ENCODE assay signal across 8 mouse cellular contexts in genomic region chr11:103361396-103362053, GRCm38 (mm10). TPM values are rescaled to one million over a fixed set of nuclear protein-coding genes. Genes with fewer than 3 reads are reported as not detected.
DNase-seq lines count a peak whose midpoint lies in the region; ATAC-seq and TF ChIP-seq lines count a peak whose summit lies in the region.

No protein-coding gene starts in this region.

- H3K27me3 ChIP-seq in heart, embryonic 16.5 days (ENCODE audit: control insufficient read depth, insufficient read depth, low read length): peaks cover 25% of the 10 kb centered on the region
- H3K27me3 ChIP-seq in limb, embryonic 14.5 days (ENCODE audit: control insufficient read depth, insufficient read depth, low read length): peaks cover 72% of the 10 kb centered on the region
- H3K27me3 ChIP-seq in midbrain, embryonic 15.5 days (replicated peaks): peaks cover 74% of the 10 kb centered on the region

- no peaks in the 10 kb centered on the region for H3K9me3 ChIP-seq in heart, embryonic 16.5 days (replicated peaks; ENCODE audit: control insufficient read depth, low read length)
- no peaks in the 10 kb centered on the region for H3K9me3 ChIP-seq in limb, embryonic 14.5 days (ENCODE audit: control insufficient read depth, low read length)
- no peaks in the 10 kb centered on the region for H3K9me3 ChIP-seq in midbrain, embryonic 15.5 days

- H3K4me2 ChIP-seq in heart, embryonic 16.5 days (ENCODE audit: low read depth, low read length): peak overlapping the region; percentile 94
- peak overlapping the region; percentile 82 for H3K4me2 ChIP-seq in limb, embryonic 14.5 days (replicated peaks; ENCODE audit: low read depth, low read length, severe bottlenecking)
- H3K4me2 ChIP-seq in midbrain, embryonic 15.5 days: peak overlapping the region; percentile 65

- TF ChIP-seq POLR2A in limb, embryonic 14.5 days (IDR thresholded peaks at IDR 0.05; ENCODE audit: borderline replicate concordance, extremely low read depth, insufficient read depth, insufficient read length): no peak

- ATAC-seq in heart, embryonic 16.5 days (replicated peaks; ENCODE audit: extremely low read depth, insufficient read depth, low FRiP score): no peak
- no peak for ATAC-seq in limb, embryonic 14.5 days (ENCODE audit: low FRiP score, low read depth)
- no peak for ATAC-seq in midbrain, embryonic 15.5 days (replicated peaks)

- 6% methylated on average over 25 of the region's 25 CpGs for WGBS in heart, embryonic 16.5 days
- WGBS in limb, embryonic 14.5 days: 2% methylated on average over 25 of the region's 25 CpGs
- 5% methylated on average over 25 of the region's 25 CpGs for WGBS in midbrain, embryonic 15.5 days

- H3K36me3 ChIP-seq in heart, embryonic 16.5 days (ENCODE audit: control insufficient read depth, insufficient read depth): no peaks in the 10 kb centered on the region
- peaks cover 4% of the 10 kb centered on the region for H3K36me3 ChIP-seq in limb, embryonic 14.5 days (ENCODE audit: control insufficient read depth, insufficient read depth, low read length)
- H3K36me3 ChIP-seq in midbrain, embryonic 15.5 days (replicated peaks): no peaks in the 10 kb centered on the region

- peaks cover 37% of the 10 kb centered on the region for H3K4me1 ChIP-seq in heart, embryonic 16.5 days (ENCODE audit: control insufficient read depth, insufficient read depth, low read length)
- H3K4me1 ChIP-seq in limb, embryonic 14.5 days (ENCODE audit: control insufficient read depth, insufficient read depth, low read length): peaks cover 12% of the 10 kb centered on the region; the same call in 1 of the 2 replicates
- peaks cover 40% of the 10 kb centered on the region for H3K4me1 ChIP-seq in midbrain, embryonic 15.5 days

- H3K4me3 ChIP-seq in heart, embryonic 16.5 days (ENCODE audit: low read length): peak overlapping the region; percentile 56
- peak overlapping the region; percentile 47 for H3K4me3 ChIP-seq in limb, embryonic 14.5 days (replicated peaks; ENCODE audit: low read length)
- no peak overlapping the region; the same call in 1 of the 2 replicates for H3K4me3 ChIP-seq in midbrain, embryonic 15.5 days

- peak; percentile 47 to 67 for DNase-seq in urinary bladder, postnatal 36 days (ENCODE audit: low spot score in 2 of 2)
- DNase-seq in urinary bladder, postnatal 4 days (ENCODE audit: low spot score in 2 of 2): no peak
- peak; percentile 70 for DNase-seq in limb, embryonic 14.5 days (ENCODE audit: low spot score)
- DNase-seq in right cerebral cortex, postnatal 4 days: no peak
- no peak for DNase-seq in right cerebral cortex, adult 18-20 months
- DNase-seq in frontal cortex, postnatal 10 days (ENCODE audit: low spot score in 2 of 2): no peak

- no peak overlapping the region for H3K9ac ChIP-seq in heart, embryonic 16.5 days (ENCODE audit: low read length)
- H3K9ac ChIP-seq in limb, embryonic 14.5 days (ENCODE audit: low read depth, low read length, severe bottlenecking): no peak overlapping the region
- no peak overlapping the region for H3K9ac ChIP-seq in midbrain, embryonic 15.5 days

- H3K27ac ChIP-seq in heart, embryonic 16.5 days (ENCODE audit: low read length): 0 out of 2 replicates have a peak overlapping the region, but pooled peaks have one; percentile 29
- no peak overlapping the region for H3K27ac ChIP-seq in limb, embryonic 14.5 days (replicated peaks; ENCODE audit: low read depth, low read length)
- no peak overlapping the region for H3K27ac ChIP-seq in midbrain, embryonic 15.5 days

RNA-seq across cellular contexts. Expression of gene Arhgap27, which starts 2.0 kb away (rescaled TPM):
- polyA plus RNA-seq in heart, embryonic 16.5 days (2015; fragmentation: Nextera tagmentation; extraction: Ambion mirVana): 7.5 and 8.5 TPM in 2 replicates
- polyA plus RNA-seq in limb, embryonic 14.5 days (2012; rRNA removed): 14.1 and 16.7 TPM in 2 replicates
- 8.4 and 9.4 TPM in 2 replicates for polyA plus RNA-seq in limb, embryonic 14.5 days (2014; fragmentation: Nextera tagmentation; extraction: Ambion mirVana)
- polyA plus RNA-seq in midbrain, embryonic 15.5 days (2015; fragmentation: Nextera tagmentation; extraction: Ambion mirVana): 3.9 and 4.6 TPM in 2 replicates

RNA-seq across cellular contexts. Expression of gene Plekhm1, which starts 51.0 kb away (rescaled TPM):
- polyA plus RNA-seq in heart, embryonic 16.5 days (2015; fragmentation: Nextera tagmentation; extraction: Ambion mirVana): 5.9 and 6.1 TPM in 2 replicates
- 11.8 and 13.9 TPM in 2 replicates for polyA plus RNA-seq in limb, embryonic 14.5 days (2012; rRNA removed)
- polyA plus RNA-seq in limb, embryonic 14.5 days (2014; fragmentation: Nextera tagmentation; extraction: Ambion mirVana): 9.6 and 10.7 TPM in 2 replicates
- polyA plus RNA-seq in midbrain, embryonic 15.5 days (2015; fragmentation: Nextera tagmentation; extraction: Ambion mirVana): 9.5 and 10.8 TPM in 2 replicates

Comparison
In these comparisons a context has a peak if more than half of its experiments do, and no peak if none do; other contexts are left out.
1. DNase-seq: peak in urinary bladder, postnatal 36 days (2 of 2) and limb, embryonic 14.5 days (single experiment); none in urinary bladder, postnatal 4 days (0 of 2), right cerebral cortex, postnatal 4 days (single experiment), right cerebral cortex, adult 18-20 months (single experiment) and frontal cortex, postnatal 10 days (0 of 2).
2. Peak in every context shown above with its lines, with median percentiles within 50 percentile points of each other: H3K4me2 ChIP-seq.